Mouse (Mus musculus) liver, embryonic 13.5 days (tissue): ENCODE data around the gene Lrrc32. TPM values are rescaled to one million over a fixed set of nuclear protein-coding genes. Genes with fewer than 3 reads are reported as not detected.

Experiments
- ATAC-seq: fragments of 200-750 bp; cut with Nextera tagmentation; 2 replicates; pipeline ENCODE4 v1.8.0; 2017; ENCODE audit warnings: low read depth, mild to moderate bottlenecking, moderate number of reproducible peaks, moderate library complexity
- DNase-seq: peaks from one replicate; pipeline ENCODE4 v3.0.0; 2022
- H3K27ac ChIP-seq: fragments of 300-500 bp; sonication (generic); 2 replicates; pipeline ENCODE4 v1.5.1; 2015; ENCODE audit warnings: moderate library complexity, mild to moderate bottlenecking, inconsistent platforms
- H3K27me3 ChIP-seq: fragments of 300-500 bp; sonication (generic); 2 replicates; pipeline ENCODE4 v1.6.1; 2015; ENCODE audit warnings: mild to moderate bottlenecking, inconsistent platforms
- H3K36me3 ChIP-seq: fragments of 300-500 bp; sonication (generic); 2 replicates; pipeline ENCODE4 v1.6.1; 2015; ENCODE audit warnings: mild to moderate bottlenecking, inconsistent platforms
- H3K4me1 ChIP-seq: fragments of 300-500 bp; sonication (generic); replicated peaks from 2 replicates; pipeline ENCODE4 v1.6.1; 2015; ENCODE audit warnings: inconsistent platforms
- H3K4me2 ChIP-seq: fragments of 300-500 bp; sonication (generic); 2 replicates; pipeline ENCODE4 v1.6.1; 2015; ENCODE audit warnings: inconsistent platforms, mild to moderate bottlenecking, moderate library complexity
- H3K4me3 ChIP-seq: fragments of 300-500 bp; sonication (generic); replicated peaks from 2 replicates; pipeline ENCODE4 v1.5.1; 2015; ENCODE audit warnings: mild to moderate bottlenecking, inconsistent platforms
- H3K9ac ChIP-seq: fragments of 300-500 bp; sonication (generic); 2 replicates; pipeline ENCODE4 v1.6.1; 2015; ENCODE audit warnings: mild to moderate bottlenecking, inconsistent platforms
- H3K9me3 ChIP-seq: fragments of 300-500 bp; sonication (generic); replicated peaks from 2 replicates; pipeline ENCODE4 v1.6.1; 2016; ENCODE audit warnings: inconsistent platforms
- WGBS: fragments of 180-500 bp; shearing (Covaris S2); methylation state at CpG from one replicate; pipeline ENCODE4 v1.1.7; 2015; ENCODE audit not compliant: insufficient replicate concordance; 5-methylcytosine and 5-hydroxymethylcytosine counted together
- polyA plus RNA-seq: library from polyadenylated mRNA; unstranded; fragments of >200 nt; fragmentation: Nextera tagmentation; extraction: Ambion mirVana; gene quantifications from 2 replicates; pipeline ENCODE4 v1.2.1, GENCODE M21; 2015

Gene Lrrc32
- polyA plus RNA-seq, 1 experiment from 2014 or later: 3.2 TPM

DNA sequence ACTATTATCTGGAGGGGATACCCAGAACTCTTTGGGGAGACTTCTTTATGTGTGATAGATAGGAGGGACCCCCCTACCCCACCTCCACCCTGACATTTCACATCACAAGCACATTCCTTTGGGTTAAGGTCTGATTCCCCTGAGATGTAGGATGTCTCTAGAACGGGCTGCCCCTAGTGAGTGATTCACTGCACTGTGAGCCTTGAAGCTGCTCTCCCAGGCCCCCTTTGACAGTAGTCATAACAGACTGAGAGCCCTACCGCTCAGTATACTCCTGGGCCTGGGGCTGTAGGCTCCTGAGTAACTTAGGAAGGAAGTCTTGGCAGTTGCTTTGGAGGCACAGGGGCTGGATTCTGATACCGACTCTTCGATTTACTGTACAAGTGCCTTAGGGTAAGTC lies 1.2 kb downstream of the Lrrc32 start:
- no peaks in the 10 kb centered on the region; the same call in 1 of the 2 replicates for H3K36me3 ChIP-seq
- peaks cover 26% of the 10 kb centered on the region for H3K4me1 ChIP-seq
- H3K4me3 ChIP-seq: peak overlapping the region; percentile 55
- 56% methylated on average over 4 of the region's 4 CpGs for WGBS
- H3K9me3 ChIP-seq: no peaks in the 10 kb centered on the region
- peaks cover 34% of the 10 kb centered on the region for H3K27me3 ChIP-seq
- DNase-seq (no peak), ATAC-seq (no peak)
- peak overlapping the region; percentile 68 for H3K4me2 ChIP-seq
- H3K27ac ChIP-seq: no peak overlapping the region
- H3K9ac ChIP-seq: peak overlapping the region; percentile 53

DNA sequence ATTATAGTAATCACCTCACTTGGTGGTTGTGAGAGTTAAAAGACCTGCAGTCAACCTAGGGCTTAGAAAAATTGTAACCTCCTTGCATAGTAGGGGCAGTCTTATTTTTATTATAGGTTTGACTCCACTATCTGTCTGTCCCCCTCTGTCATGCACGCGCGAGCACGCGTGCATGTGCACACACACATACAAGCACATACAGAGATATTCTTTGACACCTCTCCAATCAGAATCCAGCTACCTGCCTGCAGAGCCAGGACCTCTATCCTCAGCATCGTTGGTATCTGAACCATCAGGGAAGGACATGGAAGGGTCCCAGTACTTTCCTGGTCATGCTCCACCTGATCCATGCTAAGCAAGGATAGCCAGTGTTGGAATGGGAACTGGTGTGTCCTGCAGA lies 1.8 kb downstream of the Lrrc32 start:
- H3K36me3 ChIP-seq: no peaks in the 10 kb centered on the region; the same call in 1 of the 2 replicates
- ATAC-seq (no peak), DNase-seq (no peak)
- H3K27ac ChIP-seq: no peak overlapping the region
- no peaks in the 10 kb centered on the region for H3K9me3 ChIP-seq
- H3K27me3 ChIP-seq: peaks cover 34% of the 10 kb centered on the region
- WGBS: 75% methylated on average over 6 of the region's 6 CpGs
- peaks cover 26% of the 10 kb centered on the region for H3K4me1 ChIP-seq
- H3K9ac ChIP-seq: peak overlapping the region; percentile 53; the same call in 1 of the 2 replicates
- peak overlapping the region; percentile 68 for H3K4me2 ChIP-seq
- peak overlapping the region; percentile 55; the same call in 1 of the 2 replicates for H3K4me3 ChIP-seq

DNA sequence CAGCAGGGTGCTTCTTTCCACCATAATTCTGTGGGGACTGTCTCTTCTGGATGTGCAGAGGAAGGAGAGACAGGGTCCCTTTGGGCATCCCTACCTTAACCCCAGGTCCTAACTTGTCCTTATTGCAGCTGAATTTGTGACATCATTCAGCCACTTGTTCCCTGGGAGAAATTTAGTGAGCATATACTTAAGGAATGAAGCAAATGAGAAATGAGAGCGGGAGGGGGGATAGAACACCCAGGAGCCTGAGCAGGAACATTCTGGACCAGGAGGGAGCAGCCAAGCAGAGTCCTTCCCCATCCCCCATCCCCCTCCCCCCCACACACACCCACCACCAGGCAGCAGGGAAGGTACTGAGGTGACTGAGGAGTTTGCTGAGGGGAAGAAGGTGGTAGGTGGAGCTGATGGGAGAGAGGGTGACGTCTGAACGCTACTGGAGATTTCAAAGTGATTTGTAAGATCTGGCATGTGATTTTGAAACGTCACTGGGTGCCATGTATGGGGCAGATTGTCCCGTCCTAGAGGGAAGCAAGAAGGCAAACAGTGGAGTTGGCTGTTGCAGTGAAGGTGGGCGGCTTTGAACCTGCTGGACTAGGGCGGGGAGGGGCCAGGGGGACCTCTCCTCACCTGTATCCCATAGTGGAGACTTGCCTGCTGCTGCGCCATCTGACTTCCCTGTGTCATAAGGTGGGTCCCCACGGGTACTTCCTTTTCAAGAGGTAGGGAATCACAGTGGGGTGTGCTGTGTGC lies 2.5 kb downstream of the Lrrc32 start:
- H3K4me1 ChIP-seq: peaks cover 26% of the 10 kb centered on the region
- H3K9ac ChIP-seq: no peak overlapping the region

DNA sequence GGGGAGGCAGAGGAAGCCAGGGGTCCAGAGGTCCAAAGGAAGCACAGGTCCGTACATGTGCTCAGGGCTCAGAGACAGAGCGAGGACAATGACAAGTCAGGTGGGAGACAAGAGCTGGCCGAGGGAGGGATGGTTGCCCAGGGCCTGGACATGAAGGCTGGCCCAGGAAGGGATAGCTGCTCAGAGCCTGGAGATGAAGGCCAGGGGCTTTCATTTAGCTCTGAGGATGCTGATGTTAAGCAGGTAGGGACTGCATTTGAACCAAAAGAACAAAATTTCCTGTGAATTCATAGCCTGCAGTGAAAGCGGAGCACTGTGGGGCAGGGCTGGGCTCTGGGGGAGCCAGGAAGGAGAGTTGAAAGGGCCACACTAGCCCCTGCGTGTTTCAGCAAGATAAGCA lies 3.2 kb downstream of the Lrrc32 start:
- Histone ChIP-seq H3K9me3 (no peaks in the 10 kb centered on the region), H3K4me1 (peaks cover 26% of the 10 kb centered on the region), H3K9ac (peak overlapping the region; percentile 3; the same call in 1 of the 2 replicates), H3K4me3 (peak overlapping the region; percentile 22), H3K27ac (peak overlapping the region; percentile 21; the same call in 1 of the 2 replicates), H3K27me3 (peaks cover 34% of the 10 kb centered on the region), H3K4me2 (peak overlapping the region; percentile 68), H3K36me3 (no peaks in the 10 kb centered on the region; the same call in 1 of the 2 replicates)
- whole genome bisulfite sequencing: 44% methylated on average over 5 of the region's 5 CpGs
- ATAC-seq (no peak), DNase-seq (no peak)

More for the DNA sequence above, 2.5 kb downstream of the Lrrc32 start:
- no peaks in the 10 kb centered on the region for H3K9me3 ChIP-seq
- peak overlapping the region; percentile 55 for H3K4me3 ChIP-seq
- H3K4me2 ChIP-seq: peak overlapping the region; percentile 68
- no peaks in the 10 kb centered on the region; the same call in 1 of the 2 replicates for H3K36me3 ChIP-seq
- H3K27ac ChIP-seq: peak overlapping the region; percentile 21; the same call in 1 of the 2 replicates
- WGBS: 41% methylated on average over 9 of the region's 9 CpGs
- H3K27me3 ChIP-seq: peaks cover 34% of the 10 kb centered on the region
- DNase-seq (no peak), ATAC-seq (no peak)

DNA sequence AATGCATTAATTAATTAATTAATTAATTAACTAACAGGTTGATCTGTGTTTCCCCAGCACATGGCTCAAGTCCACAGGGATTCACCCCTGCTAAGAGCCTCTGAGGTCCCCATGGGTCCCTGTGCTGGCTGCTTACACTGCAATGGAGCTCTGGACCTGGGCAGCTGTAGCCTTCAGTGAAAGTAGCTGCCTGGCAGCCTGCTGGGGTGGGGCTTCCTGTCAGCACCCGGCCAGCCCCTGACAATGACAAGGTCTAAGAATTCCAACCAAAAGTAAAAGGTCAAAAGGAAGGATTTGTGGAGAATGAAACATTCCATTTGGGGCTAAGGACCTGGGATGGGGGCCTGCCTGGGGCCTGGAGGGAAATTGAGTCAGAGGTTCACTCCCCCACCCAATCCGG lies 4.2 kb downstream of the Lrrc32 start:
- peaks cover 26% of the 10 kb centered on the region for H3K4me1 ChIP-seq
- peaks cover 30% of the 10 kb centered on the region for H3K27me3 ChIP-seq
- H3K4me3 ChIP-seq: no peak overlapping the region
- 23% methylated on average over 2 of the region's 2 CpGs for WGBS
- H3K9ac ChIP-seq: no peak overlapping the region
- H3K36me3 ChIP-seq: no peaks in the 10 kb centered on the region; the same call in 1 of the 2 replicates
- H3K27ac ChIP-seq: no peak overlapping the region
- peak overlapping the region; percentile 68 for H3K4me2 ChIP-seq
- ATAC-seq: no peak
- DNase-seq: no peak
- no peaks in the 10 kb centered on the region for H3K9me3 ChIP-seq

DNA sequence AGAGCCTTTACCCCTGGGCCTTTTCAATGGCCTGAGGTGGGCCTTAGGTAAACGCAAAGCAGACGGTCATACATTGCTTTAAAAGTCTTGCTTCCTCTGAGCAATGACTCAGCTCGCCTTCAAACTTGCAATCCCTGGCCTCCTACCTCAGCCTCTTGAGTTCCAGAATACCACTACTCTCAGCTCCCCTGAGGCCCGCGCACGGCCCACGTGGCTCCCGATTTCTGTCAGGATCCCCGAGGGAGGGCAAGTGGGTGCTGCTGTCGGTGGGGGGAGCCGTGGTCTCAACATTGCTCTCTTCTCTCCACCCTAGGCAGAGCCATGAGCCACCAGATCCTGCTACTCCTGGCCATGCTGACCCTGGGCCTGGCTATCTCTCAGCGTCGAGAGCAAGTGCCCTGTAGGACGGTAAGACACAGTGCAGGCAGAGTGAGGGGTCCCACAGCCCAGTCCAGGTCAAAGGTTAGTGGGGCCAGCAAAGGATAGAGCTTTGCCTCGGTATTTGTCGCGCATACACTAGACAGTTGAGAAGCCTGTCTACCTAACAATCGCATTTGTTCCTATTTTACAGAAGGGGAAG lies 4.9 kb downstream of the Lrrc32 start:
- Histone ChIP-seq H3K4me1 (peaks cover 26% of the 10 kb centered on the region), H3K36me3 (no peaks in the 10 kb centered on the region; the same call in 1 of the 2 replicates), H3K9ac (no peak overlapping the region), H3K27ac (no peak overlapping the region), H3K4me2 (no peak overlapping the region), H3K4me3 (no peak overlapping the region), H3K27me3 (peaks cover 24% of the 10 kb centered on the region), H3K9me3 (no peaks in the 10 kb centered on the region)
- ATAC-seq (no peak), DNase-seq (no peak)
- WGBS: 45% methylated on average over 18 of the region's 18 CpGs

DNA sequence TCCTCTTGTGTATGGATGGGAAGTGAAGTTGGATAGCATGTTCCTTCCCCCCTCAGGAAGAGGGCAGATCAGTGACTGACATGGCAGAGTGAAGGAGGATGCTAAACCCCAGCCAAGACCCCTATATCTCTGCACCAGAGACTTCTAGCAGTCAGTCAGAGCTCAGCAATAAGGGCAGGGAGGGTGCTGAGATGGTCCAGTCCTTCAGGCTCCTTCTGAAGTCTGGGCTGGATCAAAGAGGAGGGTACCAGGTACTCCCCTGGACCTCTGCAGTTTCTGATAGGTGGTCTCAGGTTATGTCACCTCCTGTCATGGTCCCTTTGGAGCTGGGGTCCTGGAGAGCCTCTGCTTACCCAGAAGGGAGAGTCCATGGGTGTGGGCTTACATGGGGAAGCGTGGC lies 6.5 kb downstream of the Lrrc32 start:
- Histone ChIP-seq H3K9me3 (no peaks in the 10 kb centered on the region), H3K4me1 (peaks cover 28% of the 10 kb centered on the region), H3K36me3 (peaks cover 2% of the 10 kb centered on the region; the same call in 1 of the 2 replicates), H3K4me3 (no peak overlapping the region), H3K27me3 (peaks cover 8% of the 10 kb centered on the region), H3K9ac (no peak overlapping the region), H3K4me2 (no peak overlapping the region), H3K27ac (no peak overlapping the region)
- no peak for ATAC-seq
- DNase-seq: no peak
- whole genome bisulfite sequencing: 54% methylated on average over 1 of the region's 1 CpGs

DNA sequence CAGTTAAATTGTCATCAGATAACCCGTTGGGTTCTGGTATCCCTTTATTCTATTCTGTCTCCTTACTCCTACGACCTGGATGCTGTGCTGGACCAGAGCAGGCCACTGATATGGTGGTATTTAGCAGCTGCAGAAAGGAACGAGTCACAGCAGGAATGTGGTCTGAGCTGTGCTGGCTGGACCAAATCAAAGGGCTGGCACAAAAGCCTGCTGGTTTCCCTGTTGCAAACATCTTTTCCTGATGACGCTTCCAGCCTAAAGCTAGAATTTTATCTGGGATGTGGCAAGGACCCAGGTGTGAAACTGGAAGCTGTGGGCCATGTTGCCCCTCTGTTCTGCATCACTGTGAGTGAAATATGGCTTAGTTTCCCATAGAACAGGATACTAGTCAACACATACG lies 8.4 kb downstream of the Lrrc32 start:
- no peaks in the 10 kb centered on the region for H3K9me3 ChIP-seq
- H3K4me3 ChIP-seq: no peak overlapping the region
- H3K27me3 ChIP-seq: no peaks in the 10 kb centered on the region
- 51% methylated on average over 5 of the region's 5 CpGs for WGBS
- H3K4me1 ChIP-seq: peaks cover 22% of the 10 kb centered on the region; the same call in 1 of the 2 replicates
- H3K36me3 ChIP-seq: peaks cover 2% of the 10 kb centered on the region; the same call in 1 of the 2 replicates
- ATAC-seq (no peak), DNase-seq (no peak)
- H3K4me2 ChIP-seq: no peak overlapping the region
- H3K9ac ChIP-seq: no peak overlapping the region
- H3K27ac ChIP-seq: no peak overlapping the region

DNA sequence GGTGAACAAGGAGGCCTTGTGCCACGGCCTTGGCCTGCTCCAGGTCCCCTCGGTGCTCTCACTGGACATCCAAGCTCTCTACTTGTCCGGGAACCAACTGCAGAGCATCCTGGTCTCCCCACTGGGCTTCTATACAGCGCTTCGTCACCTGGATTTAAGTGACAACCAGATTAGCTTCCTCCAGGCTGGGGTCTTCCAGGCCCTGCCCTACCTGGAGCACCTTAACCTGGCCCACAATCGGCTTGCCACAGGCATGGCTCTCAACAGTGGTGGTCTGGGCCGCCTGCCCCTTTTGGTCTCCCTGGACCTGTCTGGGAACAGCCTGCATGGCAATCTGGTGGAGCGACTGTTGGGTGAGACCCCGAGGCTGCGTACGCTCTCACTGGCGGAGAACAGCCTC lies 9.0 kb downstream of the Lrrc32 start:
- H3K9ac ChIP-seq: no peak overlapping the region
- no peak overlapping the region for H3K4me3 ChIP-seq
- peaks cover 2% of the 10 kb centered on the region; the same call in 1 of the 2 replicates for H3K36me3 ChIP-seq
- WGBS: 71% methylated on average over 12 of the region's 12 CpGs
- H3K4me1 ChIP-seq: peaks cover 19% of the 10 kb centered on the region; the same call in 1 of the 2 replicates
- DNase-seq: no peak
- no peaks in the 10 kb centered on the region for H3K27me3 ChIP-seq
- no peaks in the 10 kb centered on the region for H3K9me3 ChIP-seq
- H3K27ac ChIP-seq: no peak overlapping the region
- no peak overlapping the region for H3K4me2 ChIP-seq
- no peak for ATAC-seq

DNA sequence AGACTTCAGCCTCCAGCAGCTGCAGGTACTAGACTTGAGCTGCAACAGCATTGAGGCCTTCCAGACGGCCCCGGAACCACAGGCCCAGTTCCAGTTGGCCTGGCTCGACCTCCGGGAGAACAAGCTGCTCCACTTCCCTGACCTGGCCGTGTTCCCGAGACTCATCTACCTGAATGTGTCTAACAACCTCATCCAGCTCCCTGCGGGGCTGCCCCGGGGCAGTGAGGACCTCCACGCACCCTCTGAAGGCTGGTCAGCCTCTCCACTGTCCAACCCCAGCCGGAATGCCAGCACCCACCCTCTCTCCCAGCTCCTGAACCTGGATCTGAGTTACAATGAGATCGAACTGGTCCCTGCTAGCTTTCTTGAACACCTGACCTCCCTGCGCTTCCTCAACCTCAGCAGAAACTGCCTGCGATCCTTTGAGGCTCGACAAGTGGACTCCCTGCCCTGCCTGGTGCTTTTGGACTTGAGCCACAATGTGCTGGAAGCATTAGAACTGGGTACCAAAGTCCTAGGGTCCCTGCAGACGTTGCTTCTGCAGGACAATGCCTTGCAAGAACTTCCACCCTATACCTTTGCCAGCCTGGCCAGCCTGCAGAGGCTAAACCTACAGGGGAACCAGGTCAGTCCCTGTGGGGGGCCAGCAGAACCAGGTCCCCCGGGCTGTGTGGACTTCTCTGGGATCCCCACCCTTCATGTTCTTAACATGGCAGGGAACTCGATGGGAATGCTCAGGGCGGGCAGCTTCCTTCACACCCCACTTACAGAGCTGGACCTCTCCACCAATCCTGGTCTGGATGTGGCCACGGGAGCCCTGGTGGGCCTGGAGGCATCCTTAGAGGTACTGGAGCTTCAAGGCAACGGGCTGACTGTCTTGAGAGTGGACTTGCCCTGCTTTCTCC lies 9.8 kb downstream of the Lrrc32 start:
- H3K36me3 ChIP-seq: peaks cover 2% of the 10 kb centered on the region; the same call in 1 of the 2 replicates
- H3K9ac ChIP-seq: no peak overlapping the region
- no peak overlapping the region for H3K4me2 ChIP-seq
- 67% methylated on average over 20 of the region's 20 CpGs for WGBS
- H3K4me3 ChIP-seq: no peak overlapping the region
- ATAC-seq: no peak
- H3K27me3 ChIP-seq: no peaks in the 10 kb centered on the region
- H3K9me3 ChIP-seq: no peaks in the 10 kb centered on the region
- no peak for DNase-seq
- H3K4me1 ChIP-seq: peaks cover 17% of the 10 kb centered on the region; the same call in 1 of the 2 replicates
- no peak overlapping the region for H3K27ac ChIP-seq
